Mouse (Mus musculus): ENCODE data around the gene Olfr576. TPM values are rescaled to one million over a fixed set of nuclear protein-coding genes. Genes with fewer than 3 reads are reported as not detected.

Gene Olfr576
- not detected for total RNA-seq (2021)
- long read RNA-seq, experiment 1 = 0 reads
- long read RNA-seq, experiment 2 = 0 reads

- DNase-seq (ENCODE audit: low spot score in 2 of 2) = no peak
Observed at GRCm38 (mm10) chr7:102962360-102962759, at the start of gene Olfr576. TSS of gene Olfr576 (plus strand) at chr7:102962660.

GRCm38 (mm10) chr7:102915261-102915660 lies 47.2 kb upstream of the Olfr576 start:
- no peak for DNase-seq (ENCODE audit: low spot score in 2 of 2)

GRCm38 (mm10) chr7:102916405-102916804 lies 46.1 kb upstream of the Olfr576 start:
- no peak for DNase-seq (ENCODE audit: low spot score in 2 of 2)

DNA sequence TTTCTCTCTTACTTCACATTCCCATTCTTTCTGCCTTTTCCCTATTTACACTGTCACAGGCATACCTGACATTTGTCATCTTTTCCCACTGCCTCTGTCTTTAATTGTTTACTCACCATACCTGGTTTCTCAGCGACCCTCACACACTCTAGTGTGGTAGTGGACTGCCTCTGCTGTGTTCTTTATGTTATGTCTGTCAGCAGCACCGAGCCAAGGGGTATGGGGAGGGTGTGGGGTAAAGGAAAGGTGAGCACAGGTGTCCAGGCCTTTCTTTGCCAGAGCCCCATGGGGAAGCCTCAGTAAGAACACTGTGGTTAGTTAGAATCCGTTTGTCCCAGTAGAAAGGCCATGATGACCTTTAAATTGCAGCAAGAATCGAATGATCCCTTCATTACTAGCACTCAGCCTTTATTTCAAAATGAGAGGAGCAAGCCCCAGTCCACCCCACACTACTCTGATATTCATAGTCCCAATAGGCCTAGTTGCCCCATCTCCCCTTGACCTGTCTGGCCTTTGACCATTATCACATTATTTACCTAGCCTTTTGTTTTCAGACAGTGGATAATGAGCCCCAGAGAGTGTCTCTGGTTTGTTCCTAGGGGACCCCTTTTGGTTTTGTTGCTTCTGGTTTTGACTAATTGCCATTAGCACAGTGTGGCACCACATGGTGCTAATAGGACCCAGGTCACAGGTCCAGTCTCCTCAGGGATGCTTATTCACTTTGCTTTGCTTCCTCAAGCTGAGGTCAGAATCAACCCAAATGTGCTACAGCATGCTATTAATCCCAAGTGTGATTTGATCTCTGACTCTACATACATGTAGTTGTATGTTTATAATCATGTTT lies 45.2 kb upstream of the Olfr576 start, which contains the start of gene Olfr571:
Gene Olfr571 (minus strand): TSS at position 505 of the 844 bp plus-strand sequence.
- DNase-seq (ENCODE audit: low spot score in 2 of 2) = no peak

DNA sequence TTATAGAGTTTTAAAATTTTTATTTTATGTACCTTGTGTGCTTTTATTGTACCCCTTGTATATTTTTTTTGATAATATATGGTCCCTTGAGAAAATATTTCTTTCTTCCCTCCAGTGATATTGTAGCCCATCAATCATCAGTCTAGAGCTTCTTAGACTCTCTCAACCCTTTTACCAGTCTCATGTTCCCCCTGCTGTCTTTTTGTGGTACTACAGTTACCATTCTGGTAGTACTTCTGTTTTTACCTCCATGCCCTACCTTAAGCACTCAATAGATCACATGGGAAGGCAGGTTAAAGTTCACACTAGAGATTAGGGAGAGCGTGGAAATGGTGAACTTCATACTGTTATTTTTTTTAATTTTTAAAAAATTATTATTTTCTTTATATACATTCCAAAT lies 42.8 kb upstream of the Olfr576 start:
- DNase-seq (ENCODE audit: low spot score in 2 of 2) = no peak

DNA sequence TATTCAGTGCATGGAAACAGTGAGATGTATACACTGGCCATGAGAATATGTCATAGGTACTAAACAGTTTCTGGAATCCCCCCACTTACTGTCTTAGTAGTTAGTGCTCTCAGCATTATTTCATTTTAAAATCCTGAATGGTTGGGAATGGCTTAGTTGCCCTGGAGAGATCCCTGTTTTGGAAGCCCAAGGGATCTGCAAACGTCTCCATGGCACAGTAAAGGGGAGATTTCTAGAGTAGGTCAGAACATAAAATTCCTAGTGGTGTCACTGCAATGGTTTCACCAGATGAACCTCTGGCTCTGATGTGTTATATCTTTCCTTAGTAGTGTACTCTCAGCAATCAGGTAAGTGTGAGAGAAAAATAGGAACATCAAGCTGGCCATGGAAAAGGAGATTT lies 38.4 kb upstream of the Olfr576 start, which contains the start of gene Olfr572:
Gene Olfr572 (plus strand): TSS at position 301 of the 400 bp plus-strand sequence.
- DNase-seq (ENCODE audit: low spot score in 2 of 2) = no peak

DNA sequence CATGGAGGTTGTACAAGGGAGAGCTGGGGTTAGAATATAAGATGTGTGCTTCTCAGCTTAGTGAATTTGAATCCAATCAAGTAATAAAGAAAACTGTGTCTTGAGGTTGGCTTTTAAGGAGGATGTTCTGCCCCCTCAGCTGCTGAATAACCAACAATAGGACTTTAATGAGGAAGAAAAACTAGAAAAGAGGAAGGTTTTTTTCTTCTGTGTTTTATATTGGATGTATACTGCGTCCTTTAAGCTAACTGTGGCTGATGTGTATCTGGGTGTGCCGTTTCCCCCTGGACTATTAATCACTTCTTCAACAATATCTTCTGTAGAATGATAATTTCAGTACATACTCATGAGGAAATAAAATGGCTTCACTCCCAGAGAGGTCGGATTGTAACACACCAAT lies 35.4 kb upstream of the Olfr576 start:
- no peak for DNase-seq (ENCODE audit: low spot score in 2 of 2)

DNA sequence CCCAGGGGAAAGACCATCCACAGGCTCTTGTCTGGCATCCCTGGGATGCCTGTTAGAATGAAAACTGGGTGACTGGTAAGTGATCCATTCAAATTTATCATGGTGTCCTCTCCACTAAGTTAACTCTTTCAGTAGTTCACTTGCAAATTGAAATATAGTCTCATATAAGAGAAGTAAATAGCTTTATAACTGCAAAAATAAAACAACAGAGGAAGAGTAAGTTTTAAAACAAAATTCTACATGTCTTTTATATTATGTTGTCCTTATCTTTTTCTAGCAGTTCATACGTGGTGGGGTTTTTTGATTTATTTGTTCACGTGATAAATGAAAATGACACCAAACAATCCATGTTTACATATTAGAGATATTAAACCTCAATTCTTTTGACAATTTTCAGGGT lies 20.0 kb upstream of the Olfr576 start, which contains the start of gene Olfr573-ps1:
Gene Olfr573-ps1 (minus strand): TSS at position 101 of the 400 bp plus-strand sequence.
- DNase-seq (ENCODE audit: low spot score in 2 of 2) = no peak

GRCm38 (mm10) chr7:102943417-102943816 lies 19.0 kb upstream of the Olfr576 start:
- DNase-seq (ENCODE audit: low spot score in 2 of 2) = no peak

GRCm38 (mm10) chr7:102948167-102948566 lies 14.3 kb upstream of the Olfr576 start, which contains the start of gene Olfr574:
TSS of gene Olfr574 (plus strand) at chr7:102948467.
- DNase-seq (ENCODE audit: low spot score in 2 of 2) = no peak

DNA sequence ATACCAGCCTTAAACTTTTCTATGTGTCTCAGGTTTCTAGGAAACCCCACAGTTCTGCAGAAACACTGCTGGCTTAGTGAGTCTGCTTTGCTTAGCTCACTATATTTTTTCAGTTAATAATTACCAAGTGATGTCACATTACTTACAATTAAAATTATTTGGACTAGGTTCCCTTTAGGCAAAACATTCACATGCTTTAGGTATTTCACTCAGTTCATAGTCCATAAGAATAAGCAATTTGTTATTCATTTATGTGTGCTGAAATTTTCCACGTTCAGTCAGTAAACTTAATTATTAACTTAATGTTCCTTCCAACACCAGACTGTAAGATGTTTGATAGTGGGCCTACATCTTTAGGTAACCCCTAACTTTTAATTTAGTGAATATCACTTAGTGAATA lies 11.7 kb upstream of the Olfr576 start:
- DNase-seq (ENCODE audit: low spot score in 2 of 2) = no peak

DNA sequence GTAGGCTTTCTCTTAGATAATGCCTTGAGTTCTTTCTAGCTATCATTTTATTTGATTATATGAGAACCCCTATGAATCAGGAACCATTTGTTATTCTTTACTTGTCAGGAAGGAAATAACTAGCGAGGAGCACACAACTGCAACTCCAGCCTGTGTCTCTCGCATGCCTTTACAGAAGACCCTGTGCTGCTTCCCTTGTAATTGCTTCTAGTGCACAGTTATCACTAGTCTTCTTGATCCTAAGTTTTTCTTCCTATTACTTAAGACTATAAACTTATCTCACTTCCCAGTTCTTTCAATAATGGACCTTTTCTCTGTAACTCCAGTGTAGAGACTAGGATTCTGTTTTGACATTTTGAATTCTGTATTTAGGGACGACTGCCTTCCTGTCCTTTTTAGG lies 4.3 kb upstream of the Olfr576 start:
- no peak for DNase-seq (ENCODE audit: low spot score in 2 of 2)

GRCm38 (mm10) chr7:102958593-102958992 lies 3.9 kb upstream of the Olfr576 start, which contains the start of gene Olfr575:
TSS of gene Olfr575 (minus strand) at chr7:102958775.
- no peak for DNase-seq (ENCODE audit: low spot score in 2 of 2)

DNA sequence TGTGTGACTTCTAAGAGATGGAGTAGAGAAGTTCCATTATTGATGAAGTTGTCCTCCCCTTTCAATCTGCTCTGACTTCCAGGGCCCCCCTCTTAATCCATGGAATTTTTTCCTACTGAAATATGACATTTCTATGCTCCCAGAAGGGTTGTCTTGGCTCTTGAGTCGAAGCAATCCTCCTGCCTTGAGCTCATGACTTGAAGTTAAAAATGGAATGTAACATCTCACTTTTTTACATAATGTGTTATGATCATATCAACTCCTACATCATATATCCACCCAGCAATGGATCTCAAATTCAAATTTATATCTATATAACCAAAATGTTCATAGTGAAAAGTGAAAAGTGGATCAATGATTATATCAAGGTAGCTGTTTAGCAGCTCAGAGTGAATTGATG lies 11.9 kb downstream of the Olfr576 start:
- DNase-seq (ENCODE audit: low spot score in 2 of 2) = no peak

DNA sequence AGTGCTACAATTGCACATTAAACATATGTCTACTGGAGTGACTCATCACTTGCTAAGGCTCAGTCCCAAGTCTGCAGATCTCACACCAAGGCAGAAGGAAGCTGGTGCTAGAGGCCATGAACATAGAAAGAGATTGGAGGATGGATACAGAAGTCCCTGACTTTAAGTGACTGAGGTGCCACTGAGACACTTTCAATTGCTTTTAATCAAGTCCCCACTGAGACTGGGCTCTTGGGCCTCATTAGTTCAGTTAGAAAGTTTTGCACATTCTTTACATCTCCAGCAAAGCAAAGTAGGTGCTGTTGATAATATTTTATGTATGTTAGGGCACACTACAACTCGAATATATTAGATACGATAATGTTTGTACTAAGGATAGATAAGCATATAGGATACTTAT lies 13.4 kb downstream of the Olfr576 start, which contains the start of gene Olfr577:
Gene Olfr577 (minus strand): TSS at position 101 of the 400 bp plus-strand sequence.
- DNase-seq (ENCODE audit: low spot score in 2 of 2) = no peak

DNA sequence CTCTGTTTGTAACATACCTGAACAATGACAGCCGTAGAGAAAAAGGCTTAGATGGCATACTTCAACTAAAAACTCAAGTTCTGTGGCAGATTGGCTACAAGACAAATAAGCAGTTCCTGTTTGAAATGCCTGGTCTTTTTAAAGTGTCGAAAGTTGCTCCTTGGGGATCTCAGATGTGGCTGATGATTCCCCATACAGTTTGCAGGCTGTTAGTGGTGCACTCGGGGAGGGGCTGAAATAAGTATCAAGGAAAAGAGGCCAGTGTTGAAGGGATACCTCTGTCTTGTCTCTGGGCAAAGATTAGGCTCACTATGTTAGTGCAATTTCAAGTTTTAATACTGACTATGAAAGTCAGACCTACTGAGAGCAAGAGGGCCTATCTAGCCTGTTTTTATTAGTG lies 26.8 kb downstream of the Olfr576 start, which contains the start of gene Olfr578:
Gene Olfr578 (minus strand): TSS at position 101 of the 400 bp plus-strand sequence.
- no peak for DNase-seq (ENCODE audit: low spot score in 2 of 2)

Other genes starting within 250 kb of the Olfr576 start
- not detected for gene Olfr33, start 243.6 kb upstream of the Olfr576 start, total RNA-seq (2021)
- gene Olfr559, start 235.2 kb upstream of the Olfr576 start, total RNA-seq (2021) = not detected
- not detected for gene Olfr560, start 203.3 kb upstream of the Olfr576 start, total RNA-seq (2021)
- under 1 TPM in 1 of 2 experiments, not detected in 1; 0.22 TPM for gene Olfr78, start 203.2 kb upstream of the Olfr576 start, total RNA-seq (2021)
- gene Olfr561, start 191.4 kb upstream of the Olfr576 start, total RNA-seq (2021) = not detected
- gene Olfr564, start 159.2 kb upstream of the Olfr576 start, total RNA-seq (2021) = not detected
- gene Olfr566, start 103.9 kb upstream of the Olfr576 start, total RNA-seq (2021) = not detected
- gene Olfr568, start 85.5 kb upstream of the Olfr576 start, total RNA-seq (2021) = not detected
- not detected for gene Olfr569, start 71.8 kb upstream of the Olfr576 start, total RNA-seq (2021)
- not detected for gene Olfr570, start 68.1 kb upstream of the Olfr576 start, total RNA-seq (2021)
- not detected for gene Olfr571, start 45.1 kb upstream of the Olfr576 start, total RNA-seq (2021)
- gene Olfr572, start 38.3 kb upstream of the Olfr576 start, total RNA-seq (2021) = not detected
- gene Olfr573-ps1, start 20.1 kb upstream of the Olfr576 start, total RNA-seq (2021) = not detected
- under 1 TPM in 1 of 2 experiments, not detected in 1; 0.38 TPM for gene Olfr574, start 14.2 kb upstream of the Olfr576 start, total RNA-seq (2021)
- gene Olfr575, start 3.9 kb upstream of the Olfr576 start, total RNA-seq (2021) = not detected
- gene Olfr577, start 13.3 kb downstream of the Olfr576 start, total RNA-seq (2021) = not detected
- not detected for gene Olfr578, start 26.7 kb downstream of the Olfr576 start, total RNA-seq (2021)
- gene Olfr582, start 75.4 kb downstream of the Olfr576 start, total RNA-seq (2021) = not detected
- gene Olfr583, start 88.6 kb downstream of the Olfr576 start, total RNA-seq (2021) = not detected
- gene Olfr584, start 119.2 kb downstream of the Olfr576 start, total RNA-seq (2021) = not detected
- not detected for gene Olfr585, start 135.1 kb downstream of the Olfr576 start, total RNA-seq (2021)
- gene Olfr586, start 163.0 kb downstream of the Olfr576 start, total RNA-seq (2021) = not detected
- not detected for gene Olfr588-ps1, start 178.2 kb downstream of the Olfr576 start, total RNA-seq (2021)
- gene Olfr589, start 193.7 kb downstream of the Olfr576 start, total RNA-seq (2021) = not detected
- not detected for gene Olfr591, start 215.7 kb downstream of the Olfr576 start, total RNA-seq (2021)
- not detected for gene Olfr592, start 222.1 kb downstream of the Olfr576 start, total RNA-seq (2021)
- gene Olfr593, start 249.2 kb downstream of the Olfr576 start, total RNA-seq (2021) = not detected